Mouse (Mus musculus) embryonic facial prominence, embryonic 15.5 days (tissue): ENCODE measurements around the gene Zfp992. TPM values are rescaled to one million over a fixed set of nuclear protein-coding genes. Genes with fewer than 3 reads are reported as not detected.
"Not testable (repeated sequence)": the region's sequence is repeated elsewhere in the genome, so short reads cannot be mapped to it uniquely, and the experiment has no call there.

Experiments
- ATAC-seq: fragments of 200-750 bp; cut with Nextera tagmentation; 2 replicates; pipeline ENCODE4 v1.8.0; 2017; ENCODE audit warnings: low read depth, moderate TSS enrichment; ENCODE audit not compliant: insufficient number of reproducible peaks, low FRiP score, low TSS enrichment
- H3K27ac ChIP-seq: fragments of 300-500 bp; sonication (generic); replicated peaks from 2 replicates; pipeline ENCODE4 v1.5.1; 2015; ENCODE audit warnings: mild to moderate bottlenecking, inconsistent platforms
- H3K27me3 ChIP-seq: fragments of 300-500 bp; sonication (generic); 2 replicates; pipeline ENCODE4 v1.6.1; 2015; ENCODE audit warnings: inconsistent platforms
- H3K36me3 ChIP-seq: fragments of 300-500 bp; sonication (generic); 2 replicates; pipeline ENCODE4 v1.6.1; 2015; ENCODE audit warnings: mild to moderate bottlenecking, inconsistent platforms
- H3K4me1 ChIP-seq: fragments of 300-500 bp; sonication (generic); 2 replicates; pipeline ENCODE4 v1.6.1; 2015; ENCODE audit warnings: inconsistent platforms
- H3K4me2 ChIP-seq: fragments of 300-500 bp; sonication (generic); replicated peaks from 2 replicates; pipeline ENCODE4 v1.6.1; 2015; ENCODE audit warnings: mild to moderate bottlenecking, inconsistent platforms
- H3K4me3 ChIP-seq: fragments of 300-500 bp; sonication (generic); replicated peaks from 2 replicates; pipeline ENCODE4 v1.5.1; 2015; ENCODE audit warnings: mild to moderate bottlenecking, inconsistent platforms
- H3K9ac ChIP-seq: fragments of 300-500 bp; sonication (generic); 2 replicates; pipeline ENCODE4 v1.6.1; 2015; ENCODE audit warnings: inconsistent platforms
- H3K9me3 ChIP-seq: fragments of 300-500 bp; sonication (generic); replicated peaks from 2 replicates; pipeline ENCODE4 v1.6.1; 2016; ENCODE audit warnings: inconsistent platforms
- WGBS: fragments of 180-500 bp; shearing (Covaris S2); methylation state at CpG from one replicate; pipeline ENCODE4 v1.1.7; 2015; 5-methylcytosine and 5-hydroxymethylcytosine counted together
- polyA plus RNA-seq: library from polyadenylated mRNA; unstranded; fragments of >200 nt; fragmentation: Nextera tagmentation; extraction: Ambion mirVana; gene quantifications from 2 replicates; pipeline ENCODE4 v1.2.1, GENCODE M21; 2015

Zfp992 gene
- polyA plus RNA-seq, 1 experiment from 2014 or later: 1.8 TPM

DNA sequence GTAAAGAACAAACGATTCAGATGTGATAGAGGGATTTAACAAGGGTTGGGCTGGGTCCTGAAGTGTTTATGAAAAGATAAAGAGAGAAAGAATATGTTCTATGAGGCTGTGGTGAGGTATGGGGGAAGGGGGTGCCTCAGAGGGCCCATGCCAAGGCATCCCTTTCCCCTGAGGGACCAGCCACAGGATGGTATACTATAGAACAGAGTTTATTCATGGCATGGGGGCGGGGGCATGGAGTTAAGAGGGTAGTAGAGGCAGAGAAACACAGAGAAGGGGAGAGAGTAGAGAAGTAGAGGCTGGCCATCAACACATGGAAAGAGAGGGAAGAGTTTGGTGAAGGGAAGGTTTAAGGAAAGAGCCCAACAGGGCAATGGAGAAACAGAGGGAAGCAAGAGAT, 6.1 kb downstream of the Zfp992 start:
- H3K4me2 ChIP-seq: no peak overlapping the region
- no peak overlapping the region for H3K9ac ChIP-seq
- H3K4me3 ChIP-seq: no peak overlapping the region
- WGBS: 39% methylated on average over 2 of the region's 2 CpGs
- H3K36me3 ChIP-seq: no peaks in the 10 kb centered on the region
- H3K27ac ChIP-seq: no peak overlapping the region
- no peaks in the 10 kb centered on the region for H3K27me3 ChIP-seq
- 0 out of 2 replicates have a peak, but pooled peaks have one; percentile 8 for ATAC-seq
- no peaks in the 10 kb centered on the region for H3K4me1 ChIP-seq
- H3K9me3 ChIP-seq: peaks cover 57% of the 10 kb centered on the region

DNA sequence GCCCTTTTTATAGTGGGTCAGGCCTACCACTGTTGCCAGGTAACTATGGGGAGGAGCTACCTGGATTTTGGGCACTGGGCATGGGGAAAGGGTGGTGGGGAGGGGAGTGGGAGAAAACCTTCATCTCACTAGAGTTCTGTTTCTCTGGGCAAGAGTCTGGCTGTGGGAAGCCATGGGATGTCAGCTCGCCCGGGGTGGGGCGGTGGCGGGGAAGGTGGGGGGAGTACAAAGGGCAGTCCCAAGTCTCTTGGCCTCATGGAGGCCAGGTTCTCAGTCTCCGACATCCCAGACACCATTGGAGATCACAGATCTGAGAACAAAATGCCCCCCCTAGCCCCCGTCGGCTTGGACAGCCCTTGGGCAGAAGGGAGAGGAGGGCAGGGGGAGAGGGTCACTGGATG, 6.5 kb downstream of the Zfp992 start:
- Histone ChIP-seq H3K27ac (no peak overlapping the region), H3K4me3 (no peak overlapping the region)
- 92% methylated on average over 7 of the region's 7 CpGs for WGBS

DNA sequence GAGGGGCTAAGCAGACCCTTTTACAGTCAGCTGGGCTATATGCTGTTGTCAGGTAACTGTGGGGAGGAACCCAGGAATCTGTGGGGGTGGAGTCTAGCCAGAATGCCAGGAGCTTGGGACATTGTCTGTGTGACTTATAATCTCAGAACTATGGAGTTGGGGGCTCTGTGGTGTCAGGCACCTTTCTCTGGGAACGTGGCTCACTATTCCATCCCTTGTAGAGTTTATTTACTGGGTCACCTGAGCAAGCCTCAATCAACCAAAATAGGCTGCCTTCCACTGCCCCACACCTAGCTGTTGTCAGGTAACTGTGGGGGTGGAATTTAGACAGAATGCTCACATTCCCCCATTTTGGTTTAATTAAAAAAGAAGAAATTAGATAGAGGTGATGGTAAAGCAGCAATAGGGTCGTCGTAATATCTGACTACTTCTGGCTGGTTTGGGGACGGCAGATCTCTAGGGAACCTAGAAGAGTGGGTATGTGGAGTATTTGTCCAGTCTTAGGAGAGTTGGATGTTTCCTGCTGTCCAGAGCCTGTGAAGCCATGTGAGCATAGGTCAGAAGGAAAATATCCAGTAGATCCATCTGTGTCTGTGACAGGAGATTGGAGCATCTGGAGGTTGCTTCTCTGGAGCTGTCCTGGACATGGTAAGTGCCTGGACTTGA, 7.4 kb downstream of the Zfp992 start:
- H3K9ac ChIP-seq: no peak overlapping the region
- no peak overlapping the region for H3K4me3 ChIP-seq
- WGBS: 71% methylated on average over 4 of the region's 4 CpGs
- no peak overlapping the region for H3K4me2 ChIP-seq
- H3K9me3 ChIP-seq: peaks cover 61% of the 10 kb centered on the region
- no peaks in the 10 kb centered on the region for H3K27me3 ChIP-seq
- ATAC-seq: no peak
- H3K27ac ChIP-seq: no peak overlapping the region
- no peaks in the 10 kb centered on the region for H3K36me3 ChIP-seq
- H3K4me1 ChIP-seq: no peaks in the 10 kb centered on the region

More for the DNA sequence above, 6.5 kb downstream of the Zfp992 start:
- H3K4me2 ChIP-seq: no peak overlapping the region
- no peaks in the 10 kb centered on the region for H3K36me3 ChIP-seq
- no peak overlapping the region for H3K9ac ChIP-seq
- no peaks in the 10 kb centered on the region for H3K4me1 ChIP-seq
- H3K9me3 ChIP-seq: peaks cover 57% of the 10 kb centered on the region
- H3K27me3 ChIP-seq: no peaks in the 10 kb centered on the region
- peak; percentile 20; the same call in 1 of the 2 replicates for ATAC-seq

DNA sequence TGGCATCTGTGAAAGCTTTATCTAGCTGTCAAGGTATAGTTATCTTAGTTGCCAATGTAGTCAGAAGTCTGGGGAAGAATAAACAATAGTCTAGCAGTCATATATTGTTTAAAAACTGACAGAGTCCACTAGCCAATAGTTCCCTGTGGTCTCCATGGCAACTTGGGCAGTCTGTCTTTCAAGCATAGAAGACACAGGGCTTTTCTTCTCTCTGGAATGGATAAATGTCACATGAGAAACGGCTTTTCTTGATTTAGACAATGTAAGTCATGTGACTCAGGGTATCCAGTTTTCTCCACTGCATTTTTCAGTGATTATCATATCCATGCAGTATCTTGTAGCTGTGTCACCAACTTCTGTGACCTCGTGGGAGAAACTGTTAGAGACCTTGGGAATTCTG, 8.3 kb downstream of the Zfp992 start:
- no peak overlapping the region for H3K4me2 ChIP-seq
- H3K4me3 ChIP-seq: no peak overlapping the region
- ATAC-seq: no peak
- H3K4me1 ChIP-seq: no peaks in the 10 kb centered on the region
- 54% methylated on average over 2 of the region's 2 CpGs for WGBS
- peaks cover 61% of the 10 kb centered on the region for H3K9me3 ChIP-seq
- no peaks in the 10 kb centered on the region for H3K36me3 ChIP-seq
- no peak overlapping the region for H3K9ac ChIP-seq
- no peak overlapping the region for H3K27ac ChIP-seq
- H3K27me3 ChIP-seq: no peaks in the 10 kb centered on the region

DNA sequence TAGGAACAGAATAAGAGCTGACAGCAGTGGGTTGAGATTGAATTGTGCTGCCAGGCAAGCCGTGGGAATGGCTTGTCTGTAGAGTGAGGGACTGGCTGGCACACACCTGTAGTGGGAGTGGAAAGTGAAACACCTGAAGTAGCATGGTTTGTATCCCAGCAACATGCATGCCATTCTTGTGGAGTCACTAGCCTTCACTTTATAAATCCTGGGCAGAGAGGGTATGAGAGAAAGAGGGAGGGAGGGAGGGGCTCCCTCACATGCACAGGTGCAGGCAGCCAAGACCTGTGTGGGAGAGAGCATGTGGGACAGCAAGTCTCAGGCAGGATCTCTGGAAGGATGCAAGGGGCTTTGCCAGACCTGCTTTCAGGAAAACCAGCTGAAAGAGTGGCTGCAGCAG, 8.9 kb downstream of the Zfp992 start:
- no peak overlapping the region for H3K4me2 ChIP-seq
- no peak overlapping the region for H3K27ac ChIP-seq
- H3K36me3 ChIP-seq: no peaks in the 10 kb centered on the region
- H3K27me3 ChIP-seq: no peaks in the 10 kb centered on the region
- ATAC-seq: peak; percentile 39
- no peak overlapping the region for H3K9ac ChIP-seq
- 64% methylated on average over 1 of the region's 1 CpGs for WGBS
- peaks cover 57% of the 10 kb centered on the region for H3K9me3 ChIP-seq
- H3K4me3 ChIP-seq: no peak overlapping the region
- no peaks in the 10 kb centered on the region for H3K4me1 ChIP-seq

DNA sequence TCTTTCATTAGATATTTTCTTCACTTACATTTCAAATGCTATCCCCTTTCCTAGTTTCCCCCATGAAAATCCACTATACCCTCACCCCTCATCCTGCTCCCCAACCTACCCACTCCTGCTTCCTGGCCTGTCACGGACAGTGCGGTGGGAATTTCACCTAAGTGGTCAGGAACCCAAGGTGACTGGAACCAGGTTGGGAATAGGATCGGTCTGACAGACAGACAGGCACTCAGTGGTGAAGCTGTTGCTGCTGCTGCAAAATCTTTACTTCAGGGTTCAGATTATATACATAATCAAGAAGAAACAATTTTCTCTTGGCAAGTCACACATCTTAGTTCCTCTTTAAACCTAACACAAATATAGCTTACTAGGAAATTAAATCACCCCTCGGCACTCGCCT, 11.0 kb downstream of the Zfp992 start:
- H3K4me1 ChIP-seq, H3K4me3 ChIP-seq, H3K27ac ChIP-seq, ATAC-seq, H3K27me3 ChIP-seq, H3K4me2 ChIP-seq, H3K9ac ChIP-seq, H3K36me3 ChIP-seq: not testable (repeated sequence)
- 77% methylated on average over 5 of the region's 5 CpGs for WGBS
- peaks cover 44% of the 10 kb centered on the region for H3K9me3 ChIP-seq

DNA sequence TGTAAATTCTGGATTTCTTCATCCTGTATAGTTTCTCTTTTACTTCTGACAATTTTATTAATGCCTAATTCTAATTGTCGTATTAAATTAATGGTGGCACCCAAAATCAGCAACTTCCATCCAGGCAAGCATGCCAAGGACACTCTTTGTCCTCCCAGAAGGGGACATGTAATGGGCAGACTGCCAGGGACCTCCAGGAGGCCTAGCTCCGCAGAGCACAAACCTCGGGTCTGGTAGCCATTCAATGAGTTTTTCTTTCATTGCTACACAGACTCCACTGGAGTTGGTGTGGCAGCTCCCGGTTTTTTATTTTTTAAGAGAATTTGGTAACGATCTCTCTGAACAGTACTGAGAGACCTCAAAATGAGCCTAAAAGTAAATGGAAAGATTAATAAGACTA, 11.9 kb downstream of the Zfp992 start:
- H3K4me2 ChIP-seq, H3K36me3 ChIP-seq, H3K4me3 ChIP-seq, H3K27me3 ChIP-seq, H3K9ac ChIP-seq, H3K27ac ChIP-seq, H3K4me1 ChIP-seq: not testable (repeated sequence)
- ATAC-seq: 0 out of 2 replicates have a peak, but pooled peaks have one; percentile 12
- H3K9me3 ChIP-seq: peaks cover 40% of the 10 kb centered on the region
- 75% methylated on average over 5 of the region's 5 CpGs for WGBS

DNA sequence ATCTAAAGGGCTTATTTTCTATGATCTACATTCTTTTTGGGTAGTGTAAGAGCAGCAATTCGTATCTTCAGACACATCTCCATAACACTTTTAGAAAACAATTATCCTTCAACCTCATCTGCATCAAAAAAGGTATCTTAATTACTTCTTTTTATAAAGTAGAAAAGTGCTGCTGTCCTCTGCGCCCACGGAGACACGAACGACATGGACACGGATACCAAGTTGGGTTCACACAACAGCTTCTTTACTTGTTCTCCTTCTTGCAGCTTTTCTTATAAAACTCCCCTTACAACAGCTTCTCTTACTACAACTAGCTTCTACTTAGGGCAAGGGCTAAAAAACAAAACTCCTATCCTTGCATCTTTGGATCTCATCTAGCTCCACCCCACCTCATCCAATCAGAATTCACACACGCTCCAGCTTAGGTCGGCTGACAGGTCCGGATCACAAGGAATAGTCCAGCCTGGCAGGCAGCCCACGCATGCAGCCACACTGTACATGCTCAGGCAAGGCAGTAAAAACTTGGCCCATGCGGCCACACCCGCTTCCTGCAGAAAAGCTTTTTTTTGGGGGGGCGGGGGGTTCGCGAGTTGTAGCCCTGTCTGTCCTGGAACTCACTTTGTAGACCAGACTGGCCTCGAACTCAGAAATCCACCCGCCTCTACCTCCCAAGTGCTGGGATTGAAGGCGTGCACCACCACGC, 15.0 kb downstream of the Zfp992 start:
- H3K36me3 ChIP-seq, H3K27me3 ChIP-seq, H3K4me2 ChIP-seq, H3K4me3 ChIP-seq, H3K27ac ChIP-seq, ATAC-seq, H3K4me1 ChIP-seq, H3K9ac ChIP-seq: not testable (repeated sequence)
- 90% methylated on average over 18 of the region's 19 CpGs for whole genome bisulfite sequencing
- peaks cover 13% of the 10 kb centered on the region for H3K9me3 ChIP-seq

DNA sequence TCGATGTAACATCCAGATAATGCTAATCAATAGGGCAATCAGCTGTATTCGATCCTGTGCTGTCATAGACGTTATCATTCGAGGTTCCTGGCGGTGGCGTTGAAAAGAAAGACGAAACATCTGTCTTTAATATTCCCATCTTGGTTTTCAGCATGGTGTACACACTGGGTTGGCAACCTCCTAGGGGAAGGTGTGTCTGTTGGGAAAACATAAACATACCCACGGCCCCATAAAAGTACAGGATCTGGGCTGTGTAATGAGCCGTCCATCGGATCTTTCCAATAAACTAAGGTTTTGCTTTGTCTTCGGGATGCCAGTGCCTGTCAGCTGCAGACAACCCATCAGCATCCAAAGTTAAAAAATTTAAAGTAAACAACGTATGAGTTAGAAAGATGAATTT, 21.2 kb downstream of the Zfp992 start:
- H3K36me3 ChIP-seq, ATAC-seq, H3K9ac ChIP-seq, H3K27ac ChIP-seq, H3K4me3 ChIP-seq, H3K4me1 ChIP-seq, H3K4me2 ChIP-seq, H3K27me3 ChIP-seq: not testable (repeated sequence)
- H3K9me3 ChIP-seq: peaks cover 12% of the 10 kb centered on the region
- 94% methylated on average over 10 of the region's 12 CpGs for WGBS

DNA sequence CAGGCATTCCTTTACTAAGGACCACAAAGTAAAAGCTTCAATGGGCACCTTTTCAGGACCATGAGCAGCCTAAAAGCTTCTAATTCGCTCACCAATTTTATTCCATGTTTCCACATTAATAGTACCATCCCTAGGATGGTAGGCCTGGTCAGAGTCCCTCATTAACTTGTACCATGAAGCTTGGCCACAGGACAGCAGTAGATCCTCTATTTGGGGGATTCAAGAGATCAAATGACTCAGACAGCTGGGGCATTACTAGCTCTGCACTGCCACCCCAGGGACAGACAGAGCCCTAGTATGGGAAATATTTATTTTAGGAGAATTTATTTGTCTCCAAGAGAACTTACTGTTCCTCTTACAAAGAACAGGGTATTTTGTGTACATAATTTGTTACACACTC, 25.4 kb downstream of the Zfp992 start:
- not testable (repeated sequence) for H3K4me2 ChIP-seq, H3K4me1 ChIP-seq, H3K4me3 ChIP-seq, H3K27ac ChIP-seq, ATAC-seq, H3K9ac ChIP-seq, H3K27me3 ChIP-seq, H3K36me3 ChIP-seq
- peaks cover 34% of the 10 kb centered on the region for H3K9me3 ChIP-seq
- WGBS: no CpG with 5 or more reads among the region's 1 CpGs

DNA sequence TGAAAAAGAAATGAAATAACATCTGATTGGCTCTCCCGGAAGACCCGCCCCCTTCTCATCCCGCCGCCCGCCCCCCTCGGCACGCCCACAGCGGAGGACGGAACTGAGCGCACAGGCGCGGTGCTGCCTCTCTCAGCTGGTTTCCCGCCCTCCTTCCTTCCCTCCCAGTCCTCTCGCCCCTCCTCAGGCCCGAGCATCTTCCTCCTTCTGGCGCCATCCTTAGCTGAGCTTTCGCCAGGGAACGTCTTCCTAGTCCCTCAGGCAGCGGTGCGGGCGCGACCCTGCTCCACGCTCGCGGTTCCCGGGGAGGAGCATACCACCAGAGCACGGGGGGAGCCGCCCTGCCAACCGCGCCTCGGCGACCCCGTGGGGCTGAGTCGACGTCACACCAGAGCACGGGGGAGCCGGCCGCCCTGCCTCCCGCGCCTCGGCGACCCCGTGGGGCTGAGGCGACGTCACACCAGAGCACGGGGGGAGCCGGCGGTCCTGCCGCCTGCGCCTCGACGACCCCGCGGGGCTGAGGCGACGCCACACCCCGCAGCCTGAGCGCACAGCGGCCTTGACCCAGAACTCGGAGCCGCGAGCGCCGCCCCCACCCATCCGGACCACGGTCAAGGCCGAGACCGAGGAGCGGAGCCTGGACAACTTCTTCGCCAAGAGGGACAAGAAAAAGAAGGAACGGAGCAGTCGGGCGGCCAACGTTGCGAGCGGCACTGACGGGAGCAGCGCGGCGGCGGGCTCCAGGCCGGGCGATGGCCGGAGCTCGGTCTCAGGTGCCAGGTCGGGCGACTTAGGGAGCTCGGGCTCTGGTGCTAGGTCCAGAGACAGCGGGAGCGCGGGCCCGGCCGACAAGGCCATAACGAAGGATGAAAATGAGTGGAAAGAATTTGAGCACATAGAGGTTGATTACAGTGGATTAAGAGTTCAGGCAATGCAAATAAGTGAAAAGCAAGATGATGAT, 26.2 kb downstream of the Zfp992 start:
- not testable (repeated sequence) for H3K4me1 ChIP-seq, H3K4me3 ChIP-seq, H3K4me2 ChIP-seq, H3K27ac ChIP-seq, H3K9ac ChIP-seq, H3K27me3 ChIP-seq, H3K36me3 ChIP-seq
- peaks cover 32% of the 10 kb centered on the region for H3K9me3 ChIP-seq
- WGBS: 61% methylated on average over 81 of the region's 94 CpGs
- peak; percentile 86 for ATAC-seq
